Mouse (Mus musculus) layer of hippocampus, adult 2 months (tissue): ENCODE results near the gene Lin7a. TPM values are rescaled to one million over a fixed set of nuclear protein-coding genes. Genes with fewer than 3 reads are reported as not detected.

Experiments used
- DNase-seq, 2 experiments: peaks; one replicate each; pipeline ENCODE4 v3.0.0; 2022; ENCODE audit warnings: low spot score in 2 of 2
- H3K27ac ChIP-seq: fragments of 200-600 bp; 2 replicates; pipeline ENCODE4 v1.8.1; 2022
- H3K4me3 ChIP-seq: fragments of 200-600 bp; 2 replicates; pipeline ENCODE4 v1.8.1; 2022; ENCODE audit warnings: mild to moderate bottlenecking
- CTCF ChIP-seq: fragments of 200-600 bp; conservative IDR thresholded peaks from 2 replicates; pipeline ENCODE4 v1.8.1; 2022; ENCODE audit warnings: antibody characterized with exemption, mild to moderate bottlenecking, moderate library complexity
- total RNA-seq, 2 experiments: library from RNA; stranded (reverse); gene quantifications; 2 replicates each; pipeline ENCODE4 v1.2.3; 2021

Lin7a gene
- total RNA-seq, 2 experiments from 2014 or later: 27.7 to 28.8 TPM

DNA sequence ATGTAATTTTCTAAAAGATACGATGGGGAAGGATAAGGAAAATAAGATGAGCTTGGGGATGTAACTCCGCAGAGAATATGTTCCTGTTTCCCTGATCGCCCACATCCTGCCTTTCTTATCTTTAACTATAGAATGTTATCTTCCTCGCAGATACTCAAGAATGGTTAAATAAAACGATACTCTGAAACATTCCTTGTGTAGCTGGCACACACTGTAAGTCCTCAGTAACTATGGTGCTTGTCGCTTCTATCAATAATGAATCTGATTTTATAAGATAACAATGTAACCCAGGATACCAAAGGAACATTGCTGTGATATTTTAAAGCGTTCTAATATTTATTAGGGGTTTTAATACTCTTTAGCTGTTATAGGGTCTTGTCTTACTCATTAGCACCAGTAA lies 22.4 kb upstream of the Lin7a start:
- no peak for TF ChIP-seq CTCF
- no peak for DNase-seq
- no peak overlapping the region for H3K27ac ChIP-seq
- H3K4me3 ChIP-seq: no peak overlapping the region

DNA sequence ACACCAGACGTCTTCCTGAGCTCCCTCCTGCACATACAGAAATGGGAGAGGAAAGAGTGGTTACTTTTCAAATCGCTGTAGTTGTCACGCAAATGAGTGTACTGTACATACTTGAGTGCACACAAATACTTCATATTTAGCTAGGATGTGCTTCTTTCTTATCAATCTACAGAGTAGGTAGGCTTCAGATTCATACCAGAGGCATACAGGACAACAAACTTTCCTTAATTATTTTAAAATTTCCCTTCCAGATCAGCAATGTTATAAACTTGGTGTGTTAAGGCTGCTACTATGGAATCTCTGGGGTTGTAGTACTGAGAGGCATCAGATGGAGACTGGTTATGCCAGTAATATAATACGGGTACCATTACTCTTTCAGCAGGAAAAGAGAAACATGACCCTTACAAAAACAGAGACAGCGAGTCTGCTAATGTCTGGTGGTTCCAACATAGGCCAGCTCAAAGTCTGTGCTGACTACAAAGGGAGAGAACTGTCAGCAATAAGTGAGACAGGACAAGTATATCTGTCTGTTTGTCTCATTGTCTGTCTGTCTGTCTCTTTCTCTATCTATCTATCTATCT lies 21.8 kb upstream of the Lin7a start:
- no peak for DNase-seq
- Histone ChIP-seq H3K4me3 (no peak overlapping the region), H3K27ac (no peak overlapping the region)
- no peak for TF ChIP-seq CTCF

DNA sequence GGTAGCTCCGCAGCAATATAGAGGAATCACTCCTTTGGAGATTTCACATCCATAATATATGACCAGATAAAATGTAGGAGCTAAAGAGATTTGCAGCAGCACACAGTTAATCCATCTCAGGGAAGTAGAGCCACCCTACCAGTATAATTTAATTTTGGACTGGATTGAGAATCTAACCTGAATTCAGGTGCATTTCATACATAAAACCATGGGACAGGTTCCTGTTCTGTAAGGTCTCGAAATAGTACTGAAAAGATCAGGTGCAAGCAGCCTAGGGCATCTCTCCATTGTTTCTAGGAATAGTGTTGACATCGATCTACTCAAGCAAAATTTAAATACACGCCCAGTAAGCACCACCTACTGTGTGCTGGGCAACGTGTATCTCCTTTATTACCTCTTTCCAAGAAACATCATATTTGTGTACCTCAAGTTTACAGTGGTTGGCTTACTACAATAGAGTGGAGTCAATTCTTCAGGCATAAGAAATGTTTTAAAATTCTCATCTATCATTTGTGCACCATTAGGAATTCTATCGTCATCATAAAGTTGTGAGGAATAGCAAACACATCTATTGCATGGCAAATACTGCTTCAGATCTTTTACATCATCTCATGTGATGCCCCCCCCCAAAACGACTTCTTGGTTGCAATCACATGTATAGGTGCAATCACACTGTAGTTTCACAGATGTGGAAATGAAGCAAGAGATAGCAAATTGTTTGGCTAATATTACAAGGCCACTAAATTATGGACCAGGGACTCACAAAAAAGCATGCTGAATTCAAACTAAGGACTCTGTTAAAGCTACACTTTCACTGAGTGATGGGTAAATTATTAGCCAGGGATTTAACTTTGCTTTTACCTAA lies 20.9 kb upstream of the Lin7a start:
- no peak for DNase-seq
- TF ChIP-seq CTCF: no peak
- Histone ChIP-seq H3K27ac (no peak overlapping the region), H3K4me3 (no peak overlapping the region)

GRCm38 (mm10) chr10:107251271-107251670 lies 20.2 kb upstream of the Lin7a start:
- TF ChIP-seq CTCF: no peak
- Histone ChIP-seq H3K27ac (no peak overlapping the region), H3K4me3 (no peak overlapping the region)
- no peak for DNase-seq

DNA sequence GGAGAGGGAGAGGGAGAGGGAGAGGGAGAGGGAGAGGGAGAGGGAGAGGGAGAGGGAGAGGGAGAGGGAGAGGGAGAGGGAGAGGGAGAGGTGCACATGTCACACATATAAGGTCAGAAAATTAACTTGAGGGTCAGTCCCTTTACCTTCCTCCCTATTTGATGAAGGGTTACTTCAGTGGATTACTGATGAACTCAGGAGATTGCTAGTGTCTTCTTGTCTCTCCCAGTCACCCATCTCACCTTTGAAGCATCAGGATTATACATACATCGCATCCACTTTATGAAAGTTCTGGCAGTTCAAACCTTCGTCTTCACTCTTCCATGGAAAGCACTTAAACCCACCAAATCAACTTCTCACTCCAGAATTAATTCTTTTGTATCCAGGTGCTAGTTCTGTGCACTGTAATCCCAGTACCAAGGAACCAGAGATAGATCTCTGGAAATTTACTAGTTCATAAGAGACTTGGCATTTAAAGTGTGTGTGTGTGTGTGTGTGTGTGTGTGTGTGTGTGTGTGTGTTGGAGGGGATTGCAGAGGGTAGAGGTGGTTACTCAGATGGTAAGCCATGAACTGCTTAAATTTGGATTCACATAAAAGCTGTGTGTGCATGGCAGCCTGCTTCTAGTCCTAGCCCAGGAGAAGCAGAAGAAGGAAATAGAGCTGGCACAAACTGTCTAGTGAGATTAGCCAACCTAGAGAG lies 19.5 kb upstream of the Lin7a start:
- TF ChIP-seq CTCF: no peak
- no peak overlapping the region for H3K4me3 ChIP-seq
- no peak overlapping the region for H3K27ac ChIP-seq
- DNase-seq: no peak

GRCm38 (mm10) chr10:107252503-107252815 lies 19.0 kb upstream of the Lin7a start:
- TF ChIP-seq CTCF: no peak
- Histone ChIP-seq H3K27ac (no peak overlapping the region), H3K4me3 (no peak overlapping the region)
- no peak for DNase-seq

GRCm38 (mm10) chr10:107253191-107253965 lies 18.1 kb upstream of the Lin7a start:
- Histone ChIP-seq H3K27ac (no peak overlapping the region), H3K4me3 (no peak overlapping the region)
- no peak for TF ChIP-seq CTCF
- DNase-seq: no peak

GRCm38 (mm10) chr10:107254656-107255055 lies 16.8 kb upstream of the Lin7a start:
- TF ChIP-seq CTCF: no peak
- Histone ChIP-seq H3K27ac (no peak overlapping the region), H3K4me3 (no peak overlapping the region)
- no peak for DNase-seq

- no peak overlapping the region for H3K27ac ChIP-seq
- no peak for DNase-seq
- no peak overlapping the region for H3K4me3 ChIP-seq
- TF ChIP-seq CTCF: no peak
These were observed 16.0 kb upstream of the Lin7a start for GRCm38 (mm10) chr10:107255351-107256050.

- Histone ChIP-seq H3K27ac (no peak overlapping the region), H3K4me3 (no peak overlapping the region)
- DNase-seq: no peak
- TF ChIP-seq CTCF: no peak
These were observed 15.0 kb upstream of the Lin7a start for GRCm38 (mm10) chr10:107256451-107256960.

DNA sequence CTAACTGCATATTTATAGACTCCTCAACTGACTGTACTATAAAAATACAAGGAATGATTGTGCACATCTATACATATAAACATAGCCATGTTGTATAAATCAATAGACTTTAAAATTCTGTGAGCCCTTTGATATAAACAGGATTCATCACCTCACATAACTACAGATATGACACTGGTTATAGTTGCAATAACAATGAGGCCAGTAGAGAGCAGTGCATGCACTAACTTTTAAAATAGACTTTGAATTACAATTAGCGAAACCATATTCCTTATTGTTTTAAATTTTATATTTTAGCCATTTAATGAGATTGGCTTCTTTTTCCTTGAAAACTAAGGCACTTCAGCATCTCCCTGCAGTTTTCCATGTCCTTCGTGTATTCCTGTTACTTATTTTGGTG lies 11.1 kb upstream of the Lin7a start:
- TF ChIP-seq CTCF: peak; percentile 78
- no peak overlapping the region for H3K27ac ChIP-seq
- no peak for DNase-seq
- no peak overlapping the region for H3K4me3 ChIP-seq

- TF ChIP-seq CTCF: no peak
- Histone ChIP-seq H3K4me3 (peak overlapping the region; percentile 87), H3K27ac (peak overlapping the region; percentile 93)
- peak; percentile 3 to 15 for DNase-seq
These were observed 781 bp downstream of the Lin7a start for GRCm38 (mm10) chr10:107272131-107272803.
